Mouse (Mus musculus) kidney, embryonic 16.5 days (tissue): ENCODE measurements around the gene Vwa8. TPM values are rescaled to one million over a fixed set of nuclear protein-coding genes. Genes with fewer than 3 reads are reported as not detected.

Source experiments
- ATAC-seq: fragments of 200-750 bp; cut with Nextera tagmentation; 2 replicates; pipeline ENCODE4 v1.8.0; 2017; ENCODE audit warnings: moderate TSS enrichment; ENCODE audit not compliant: low FRiP score, low TSS enrichment
- H3K27ac ChIP-seq: fragments of 300-500 bp; sonication (generic); 2 replicates; pipeline ENCODE4 v1.5.1; 2014; ENCODE audit warnings: low read length
- H3K27me3 ChIP-seq: fragments of 300-500 bp; sonication (generic); 2 replicates; pipeline ENCODE4 v1.6.1; 2014; ENCODE audit warnings: low read length, control low read depth, mixed read lengths; ENCODE audit not compliant: insufficient read depth
- H3K36me3 ChIP-seq: fragments of 300-500 bp; sonication (generic); 2 replicates; pipeline ENCODE4 v1.6.1; 2014; ENCODE audit warnings: low read length, control low read depth, mixed read lengths; ENCODE audit not compliant: insufficient read depth
- H3K4me1 ChIP-seq: fragments of 300-500 bp; sonication (generic); 2 replicates; pipeline ENCODE4 v1.6.1; 2014; ENCODE audit warnings: low read length, control low read depth, mixed read lengths; ENCODE audit not compliant: insufficient read depth
- H3K4me2 ChIP-seq: fragments of 300-500 bp; sonication (generic); replicated peaks from 2 replicates; pipeline ENCODE4 v1.6.1; 2014; ENCODE audit warnings: low read depth, low read length
- H3K4me3 ChIP-seq: fragments of 300-500 bp; sonication (generic); 2 replicates; pipeline ENCODE4 v1.5.1; 2014; ENCODE audit warnings: mild to moderate bottlenecking, low read length
- H3K9ac ChIP-seq: fragments of 300-500 bp; sonication (generic); replicated peaks from 2 replicates; pipeline ENCODE4 v1.6.1; 2014; ENCODE audit warnings: low read length
- H3K9me3 ChIP-seq: fragments of 300-500 bp; sonication (generic); 2 replicates; pipeline ENCODE4 v1.6.1; 2016; ENCODE audit warnings: low read length, control low read depth
- WGBS: fragments of 180-500 bp; shearing (Covaris S2); extraction: QIAGEN DNeasy Blood & Tissue Kit; methylation state at CpG from one replicate; pipeline ENCODE4 v1.1.7; 2014; 5-methylcytosine and 5-hydroxymethylcytosine counted together
- polyA plus RNA-seq: library from polyadenylated mRNA; unstranded; fragments of >200 nt; fragmentation: Nextera tagmentation; extraction: Ambion mirVana; gene quantifications from 2 replicates; pipeline ENCODE4 v1.2.1, GENCODE M21; 2015

The Vwa8 gene
- polyA plus RNA-seq = 16.0 and 18.6 TPM in 2 replicates

- Histone ChIP-seq H3K27me3 (no peaks in the 10 kb centered on the region), H3K4me3 (peak within 1 kb of the TSS; percentile 63), H3K9me3 (no peaks in the 10 kb centered on the region), H3K4me2 (peak within 1 kb of the TSS; percentile 67), H3K9ac (peak within 1 kb of the TSS; percentile 79), H3K4me1 (peaks cover 25% of the 10 kb centered on the region), H3K36me3 (no peaks in the 10 kb centered on the region), H3K27ac (peak within 1 kb of the TSS; percentile 94)
- WGBS = 2% methylated on average over 61 of the region's 61 CpGs
- ATAC-seq = peak; percentile 96
These were observed at the start of gene Vwa8 for GRCm38 (mm10) chr14:78848941-78849911. Vwa8 (plus strand) TSS chr14:78849052.

GRCm38 (mm10) chr14:78802378-78802777, 46.5 kb upstream of the Vwa8 start:
- ATAC-seq = no peak
- Histone ChIP-seq H3K4me1 (peaks cover 13% of the 10 kb centered on the region), H3K9me3 (no peaks in the 10 kb centered on the region), H3K4me3 (no peak overlapping the region), H3K27me3 (no peaks in the 10 kb centered on the region), H3K36me3 (no peaks in the 10 kb centered on the region), H3K9ac (no peak overlapping the region), H3K27ac (no peak overlapping the region), H3K4me2 (no peak overlapping the region)
- 84% methylated on average over 2 of the region's 2 CpGs for WGBS

GRCm38 (mm10) chr14:78803924-78804323, 44.9 kb upstream of the Vwa8 start:
- H3K9me3 ChIP-seq = no peaks in the 10 kb centered on the region
- ATAC-seq = peak; percentile 67; the same call in 1 of the 2 replicates
- H3K4me3 ChIP-seq = no peak overlapping the region
- no peaks in the 10 kb centered on the region for H3K36me3 ChIP-seq
- WGBS = 58% methylated on average over 6 of the region's 6 CpGs
- no peak overlapping the region for H3K4me2 ChIP-seq
- no peak overlapping the region for H3K9ac ChIP-seq
- H3K27me3 ChIP-seq = no peaks in the 10 kb centered on the region
- peaks cover 10% of the 10 kb centered on the region for H3K4me1 ChIP-seq
- H3K27ac ChIP-seq = no peak overlapping the region

- no peaks in the 10 kb centered on the region for H3K4me1 ChIP-seq
- ATAC-seq = no peak
- no peak overlapping the region for H3K27ac ChIP-seq
- H3K9ac ChIP-seq = no peak overlapping the region
- no peaks in the 10 kb centered on the region for H3K27me3 ChIP-seq
- H3K36me3 ChIP-seq = no peaks in the 10 kb centered on the region
- H3K4me3 ChIP-seq = no peak overlapping the region
- no peaks in the 10 kb centered on the region for H3K9me3 ChIP-seq
- WGBS = 90% methylated on average over 2 of the region's 2 CpGs
- no peak overlapping the region for H3K4me2 ChIP-seq
These were observed 36.0 kb upstream of the Vwa8 start for GRCm38 (mm10) chr14:78812896-78813295.

- Histone ChIP-seq H3K9ac (no peak overlapping the region), H3K4me1 (no peaks in the 10 kb centered on the region), H3K4me3 (no peak overlapping the region), H3K9me3 (no peaks in the 10 kb centered on the region), H3K4me2 (no peak overlapping the region), H3K27me3 (no peaks in the 10 kb centered on the region), H3K36me3 (no peaks in the 10 kb centered on the region), H3K27ac (no peak overlapping the region)
- WGBS = 0% methylated on average over 1 of the region's 3 CpGs
- peak; percentile 82; the same call in 1 of the 2 replicates for ATAC-seq
These were observed 32.4 kb upstream of the Vwa8 start for GRCm38 (mm10) chr14:78816411-78816810.

GRCm38 (mm10) chr14:78817651-78818050, 31.2 kb upstream of the Vwa8 start:
- Histone ChIP-seq H3K4me1 (no peaks in the 10 kb centered on the region), H3K27me3 (no peaks in the 10 kb centered on the region), H3K9ac (no peak overlapping the region), H3K27ac (no peak overlapping the region), H3K36me3 (no peaks in the 10 kb centered on the region), H3K4me3 (no peak overlapping the region), H3K4me2 (no peak overlapping the region), H3K9me3 (no peaks in the 10 kb centered on the region)
- WGBS = 86% methylated on average over 3 of the region's 3 CpGs
- ATAC-seq = no peak

GRCm38 (mm10) chr14:78818406-78818805, 30.4 kb upstream of the Vwa8 start:
- Histone ChIP-seq H3K27me3 (no peaks in the 10 kb centered on the region), H3K4me1 (no peaks in the 10 kb centered on the region), H3K9me3 (no peaks in the 10 kb centered on the region), H3K4me2 (no peak overlapping the region), H3K9ac (no peak overlapping the region), H3K36me3 (no peaks in the 10 kb centered on the region), H3K4me3 (no peak overlapping the region), H3K27ac (no peak overlapping the region)
- WGBS = 66% methylated on average over 3 of the region's 3 CpGs
- no peak for ATAC-seq

GRCm38 (mm10) chr14:78824013-78824412, 24.8 kb upstream of the Vwa8 start:
- Histone ChIP-seq H3K9me3 (no peaks in the 10 kb centered on the region), H3K27ac (no peak overlapping the region), H3K4me2 (no peak overlapping the region), H3K4me3 (no peak overlapping the region), H3K9ac (no peak overlapping the region), H3K4me1 (no peaks in the 10 kb centered on the region), H3K36me3 (no peaks in the 10 kb centered on the region), H3K27me3 (no peaks in the 10 kb centered on the region)
- no peak for ATAC-seq
- 86% methylated on average over 4 of the region's 4 CpGs for WGBS

- Histone ChIP-seq H3K27ac (no peak overlapping the region), H3K4me3 (no peak overlapping the region), H3K27me3 (no peaks in the 10 kb centered on the region), H3K4me2 (no peak overlapping the region), H3K9me3 (no peaks in the 10 kb centered on the region), H3K36me3 (no peaks in the 10 kb centered on the region), H3K9ac (no peak overlapping the region), H3K4me1 (no peaks in the 10 kb centered on the region)
- no peak for ATAC-seq
- 64% methylated on average over 4 of the region's 4 CpGs for WGBS
These were observed 24.3 kb upstream of the Vwa8 start for GRCm38 (mm10) chr14:78824507-78824906.

GRCm38 (mm10) chr14:78831158-78831557, 17.7 kb upstream of the Vwa8 start:
- no peaks in the 10 kb centered on the region for H3K4me1 ChIP-seq
- H3K9ac ChIP-seq = no peak overlapping the region
- H3K27me3 ChIP-seq = no peaks in the 10 kb centered on the region
- WGBS = 94% methylated on average over 4 of the region's 4 CpGs
- no peaks in the 10 kb centered on the region for H3K9me3 ChIP-seq
- no peaks in the 10 kb centered on the region for H3K36me3 ChIP-seq
- no peak overlapping the region for H3K27ac ChIP-seq
- no peak overlapping the region for H3K4me3 ChIP-seq
- no peak for ATAC-seq
- H3K4me2 ChIP-seq = no peak overlapping the region
